Mouse (Mus musculus) MEL (cell line): Measurements from ENCODE around the gene Pde7b. TPM values are rescaled to one million over a fixed set of nuclear protein-coding genes. Genes with fewer than 3 reads are reported as not detected.

Experiments used
- DNase-seq: peaks from one replicate; pipeline ENCODE4 v3.0.0; 2011; ENCODE audit warnings: low read depth, low spot score
- H3K27ac ChIP-seq: 2 replicates; pipeline ENCODE4 v1.5.1; 2012; ENCODE audit warnings: low read depth, mild to moderate bottlenecking, control low read depth, low read length, moderate library complexity; ENCODE audit not compliant: control insufficient read depth
- H3K27me3 ChIP-seq, 2 experiments: fragments of 150-350 bp in 1 of 2; sonication (generic) in 1 of 2; 2 replicates each; pipeline ENCODE4 v1.6.1; 2012; ENCODE audit warnings: low read length in 2 of 2, mild to moderate bottlenecking in 2 of 2, improper control_type of control experiment in 1 of 2, moderate library complexity in 1 of 2; ENCODE audit not compliant: insufficient read depth in 2 of 2, control insufficient read depth in 1 of 2
- H3K36me3 ChIP-seq, 2 experiments: 2 replicates each; pipeline ENCODE4 v1.6.1; 2012 to 2014; ENCODE audit warnings: low read length in 2 of 2, improper control_type of control experiment in 1 of 2, inconsistent platforms in 1 of 2, mild to moderate bottlenecking in 1 of 2; ENCODE audit not compliant: insufficient read depth in 2 of 2, control insufficient read depth in 1 of 2
- H3K4me1 ChIP-seq, 2 experiments: fragments of 150-350 bp in 1 of 2; sonication (generic) in 1 of 2; 2 replicates each; pipeline ENCODE4 v1.6.1; 2012; ENCODE audit warnings: low read length in 2 of 2, improper control_type of control experiment in 1 of 2, mild to moderate bottlenecking in 1 of 2; ENCODE audit not compliant: insufficient read depth in 2 of 2, control insufficient read depth in 1 of 2
- H3K4me3 ChIP-seq, 2 experiments: fragments of 150-350 bp in 1 of 2; sonication (generic) in 1 of 2; 2 replicates each; pipeline ENCODE4 v1.5.1; 2012; ENCODE audit warnings: low read depth in 2 of 2, low read length in 2 of 2, mild to moderate bottlenecking in 2 of 2, moderate library complexity in 2 of 2, control low read depth in 1 of 2, improper control_type of control experiment in 1 of 2; ENCODE audit not compliant: control insufficient read depth in 1 of 2, insufficient read depth in 1 of 2
- H3K79me2 ChIP-seq: 2 replicates; pipeline ENCODE4 v1.6.1; 2012; ENCODE audit warnings: mild to moderate bottlenecking, low read length, moderate library complexity; ENCODE audit not compliant: control insufficient read depth, poor library complexity, insufficient read depth
- H3K9ac ChIP-seq: 2 replicates; pipeline ENCODE4 v1.6.1; 2012; ENCODE audit warnings: low read depth, mild to moderate bottlenecking, control low read depth, low read length, moderate library complexity; ENCODE audit not compliant: control insufficient read depth, poor library complexity, severe bottlenecking
- H3K9me3 ChIP-seq: fragments of 150-350 bp; sonication (generic); replicated peaks from 2 replicates; pipeline ENCODE4 v1.6.1; 2012; ENCODE audit warnings: mild to moderate bottlenecking, low read length, improper control_type of control experiment, moderate library complexity; ENCODE audit not compliant: insufficient read depth
- BHLHE40 ChIP-seq: IDR thresholded peaks from 2 replicates; pipeline ENCODE4 v1.6.1; 2012; ENCODE audit warnings: low read depth, mild to moderate bottlenecking, inconsistent platforms, low read length, improper control_type of control experiment, borderline replicate concordance
- CHD1 ChIP-seq: IDR thresholded peaks from 2 replicates; pipeline ENCODE4 v1.6.1; 2012; ENCODE audit warnings: low read depth, mild to moderate bottlenecking, inconsistent platforms, low read length, improper control_type of control experiment
- CHD2 ChIP-seq: IDR thresholded peaks from 2 replicates; pipeline ENCODE4 v1.6.1; 2011; ENCODE audit warnings: low read length, improper control_type of control experiment
- CTCF ChIP-seq, 3 experiments: IDR thresholded peaks in 2 of 3; conservative IDR thresholded peaks in 1 of 3; 2 replicates each; pipeline ENCODE4 v1.5.1; 2011 to 2012; ENCODE audit warnings: low read length in 3 of 3, low read depth in 2 of 3, mild to moderate bottlenecking in 2 of 3, improper control_type of control experiment in 1 of 3, inconsistent platforms in 1 of 3, mixed read lengths in 1 of 3, moderate library complexity in 1 of 3; ENCODE audit not compliant: control insufficient read depth in 1 of 3, insufficient read depth in 1 of 3, poor library complexity in 1 of 3, severe bottlenecking in 1 of 3
- EP300 ChIP-seq, 2 experiments: IDR thresholded peaks; 2 replicates each; pipeline ENCODE4 v1.6.1; 2011; ENCODE audit warnings: improper control_type of control experiment in 2 of 2, low read length in 2 of 2, low read depth in 1 of 2, mild to moderate bottlenecking in 1 of 2
- GABPA ChIP-seq: IDR thresholded peaks from 2 replicates; pipeline ENCODE4 v1.6.1; 2012; ENCODE audit warnings: low read depth, mild to moderate bottlenecking, inconsistent platforms, low read length, improper control_type of control experiment, moderate library complexity
- HCFC1 ChIP-seq: IDR thresholded peaks from 2 replicates; pipeline ENCODE4 v1.6.1; 2012; ENCODE audit warnings: low read depth, mild to moderate bottlenecking, inconsistent platforms, low read length, improper control_type of control experiment, moderate library complexity
- KAT2A ChIP-seq: conservative IDR thresholded peaks from 2 replicates; pipeline ENCODE4 v1.6.1; 2012; ENCODE audit warnings: low read depth, low read length, improper control_type of control experiment, inconsistent platforms
- MAX ChIP-seq: IDR thresholded peaks from 2 replicates; pipeline ENCODE4 v1.6.1; 2011; ENCODE audit warnings: low read length, improper control_type of control experiment
- MAZ ChIP-seq: IDR thresholded peaks from 2 replicates; pipeline ENCODE4 v1.6.1; 2012; ENCODE audit warnings: low read depth, mild to moderate bottlenecking, inconsistent platforms, low read length, improper control_type of control experiment
- MXI1 ChIP-seq: IDR thresholded peaks from 2 replicates; pipeline ENCODE4 v1.6.1; 2011; ENCODE audit warnings: mild to moderate bottlenecking, low read depth, low read length, improper control_type of control experiment
- MYB ChIP-seq: IDR thresholded peaks from 2 replicates; pipeline ENCODE4 v1.6.1; 2011; ENCODE audit warnings: mild to moderate bottlenecking, low read depth, low read length, improper control_type of control experiment
- MYC ChIP-seq: IDR thresholded peaks from 2 replicates; pipeline ENCODE4 v1.6.1; 2011; ENCODE audit warnings: low read depth, mild to moderate bottlenecking, low read length, improper control_type of control experiment, moderate library complexity
- NELFE ChIP-seq: IDR thresholded peaks from 2 replicates; pipeline ENCODE4 v1.6.1; 2011; ENCODE audit warnings: low read depth, low read length, improper control_type of control experiment
- NRF1 ChIP-seq: IDR thresholded peaks from 2 replicates; pipeline ENCODE4 v1.6.1; 2014; ENCODE audit warnings: low read depth, mild to moderate bottlenecking, inconsistent platforms, low read length, improper control_type of control experiment, moderate library complexity; ENCODE audit not compliant: poor library complexity, insufficient read depth, severe bottlenecking
- POLR2A ChIP-seq, 2 experiments: IDR thresholded peaks; 2 replicates each; pipeline ENCODE4 v1.6.1; 2011 to 2012; ENCODE audit warnings: low read length in 2 of 2, mild to moderate bottlenecking in 2 of 2, control low read depth in 1 of 2, improper control_type of control experiment in 1 of 2, low read depth in 1 of 2, moderate library complexity in 1 of 2; ENCODE audit not compliant: control insufficient read depth in 1 of 2, insufficient read depth in 1 of 2, poor library complexity in 1 of 2
- POLR2AphosphoS2 ChIP-seq: IDR thresholded peaks from 2 replicates; pipeline ENCODE4 v1.6.1; 2011; ENCODE audit warnings: low read length, improper control_type of control experiment
- POLR2AphosphoS5 ChIP-seq: IDR thresholded peaks from 2 replicates; pipeline ENCODE4 v1.6.1; 2012; ENCODE audit warnings: low read depth, borderline replicate concordance, mild to moderate bottlenecking, inconsistent platforms, low read length, moderate library complexity, mixed read lengths
- RAD21 ChIP-seq: IDR thresholded peaks from 2 replicates; pipeline ENCODE4 v1.6.1; 2011; ENCODE audit warnings: mild to moderate bottlenecking, low read depth, low read length, improper control_type of control experiment
- RCOR1 ChIP-seq: IDR thresholded peaks from 2 replicates; pipeline ENCODE4 v1.6.1; 2012; ENCODE audit warnings: low read depth, mild to moderate bottlenecking, inconsistent platforms, low read length, improper control_type of control experiment
- SMC3 ChIP-seq: IDR thresholded peaks from 2 replicates; pipeline ENCODE4 v1.6.1; 2011; ENCODE audit warnings: low read depth, low read length, improper control_type of control experiment
- TBP ChIP-seq: IDR thresholded peaks from 2 replicates; pipeline ENCODE4 v1.8.0; 2011; ENCODE audit warnings: low read depth, low read length, improper control_type of control experiment
- TCF12 ChIP-seq: IDR thresholded peaks from 2 replicates; pipeline ENCODE4 v1.6.1; 2014; ENCODE audit warnings: low read depth, mild to moderate bottlenecking, inconsistent platforms, low read length, improper control_type of control experiment, moderate library complexity
- UBTF ChIP-seq: IDR thresholded peaks from 2 replicates; pipeline ENCODE4 v1.6.1; 2012; ENCODE audit warnings: low read depth, mild to moderate bottlenecking, inconsistent platforms, low read length, improper control_type of control experiment, moderate library complexity, borderline replicate concordance; ENCODE audit not compliant: insufficient read depth
- ZC3H11A ChIP-seq: IDR thresholded peaks from 2 replicates; pipeline ENCODE4 v1.6.1; 2012; ENCODE audit warnings: low read depth, mild to moderate bottlenecking, inconsistent platforms, low read length, improper control_type of control experiment
- ZKSCAN1 ChIP-seq: IDR thresholded peaks from 2 replicates; pipeline ENCODE4 v1.6.1; 2012; ENCODE audit warnings: low read depth, mild to moderate bottlenecking, inconsistent platforms, low read length, improper control_type of control experiment, moderate library complexity
- ZNF384 ChIP-seq: IDR thresholded peaks from 2 replicates; pipeline ENCODE4 v1.6.1; 2012; ENCODE audit warnings: low read depth, mild to moderate bottlenecking, inconsistent platforms, low read length, improper control_type of control experiment
- polyA plus RNA-seq, 2 experiments: library from polyadenylated mRNA; stranded (reverse) in 1 of 2; unstranded in 1 of 2; fragments of >175 nt in 1 of 2; fragments of >200 nt in 1 of 2; gene quantifications; 2 replicates each; pipeline versions ENCODE4 v1.2.1 to v1.2.4; 2012; ENCODE audit warnings: low replicate concordance in 2 of 2, low read depth in 1 of 2; ENCODE audit not compliant: insufficient read length in 2 of 2, insufficient read depth in 1 of 2, missing spikeins in 1 of 2
- total RNA-seq: library from RNA; depleted of rRNA; stranded (reverse); fragments of 300-350 nt; gene quantifications from 2 replicates; pipeline ENCODE4 v1.2.3, GENCODE M21; 2012

The Pde7b gene
- total and polyA plus RNA-seq, 3 experiments: 0.04 TPM; not detected in 2

- H3K4me3 ChIP-seq: no peak overlapping the region
- H3K4me1 ChIP-seq: no peaks in the 10 kb centered on the region; a peak in 1 of 4 replicates
- no peaks in the 10 kb centered on the region for H3K9me3 ChIP-seq
- no peak for TF ChIP-seq POLR2A (IDR thresholded peaks at IDR 0.05; ENCODE audit: control insufficient read depth in 1 of 2, insufficient read depth in 1 of 2, low read depth in 1 of 2, low read length in 2 of 2, poor library complexity in 1 of 2)
- TF ChIP-seq TCF12: no peak
- TF ChIP-seq BHLHE40: no peak
- no peak for TF ChIP-seq NRF1
- no peak for TF ChIP-seq EP300 (IDR thresholded peaks at IDR 0.05; ENCODE audit: low read depth in 1 of 2, low read length in 2 of 2)
- no peak for TF ChIP-seq MYC
- no peak for TF ChIP-seq NELFE
- TF ChIP-seq POLR2AphosphoS2: no peak
- no peak for TF ChIP-seq CHD2
- TF ChIP-seq POLR2AphosphoS5: no peak
- TF ChIP-seq TBP: no peak
- no peak for TF ChIP-seq ZC3H11A
- no peak for TF ChIP-seq ZKSCAN1
- no peak for TF ChIP-seq GABPA
- no peak for TF ChIP-seq CTCF (IDR thresholded peaks at IDR 0.05 in 2 of 3, conservative IDR thresholded peaks at IDR 0.05 in 1 of 3; ENCODE audit: control insufficient read depth in 1 of 3, insufficient read depth in 1 of 3, low read depth in 2 of 3, low read length in 3 of 3, poor library complexity in 1 of 3, severe bottlenecking in 1 of 3)
- TF ChIP-seq, all 39 proteins: peak for 0
- Histone ChIP-seq H3K27ac (no peak overlapping the region), H3K36me3 (peaks cover 0 to 4% of the 10 kb centered on the region in 2 experiments; a peak in 2 of 4 replicates), H3K27me3 (no peaks in the 10 kb centered on the region), H3K9ac (no peak overlapping the region), H3K79me2 (no peaks in the 10 kb centered on the region)
- no peak for DNase-seq
Observed at GRCm38 (mm10) chr10:20402941-20403340, 321.9 kb downstream of the Pde7b start.

GRCm38 (mm10) chr10:20400406-20400805 lies 324.5 kb downstream of the Pde7b start:
- Histone ChIP-seq H3K9me3 (no peaks in the 10 kb centered on the region), H3K9ac (no peak overlapping the region), H3K36me3 (peaks cover 0 to 4% of the 10 kb centered on the region in 2 experiments; a peak in 2 of 4 replicates), H3K4me1 (no peaks in the 10 kb centered on the region; a peak in 1 of 4 replicates), H3K79me2 (no peaks in the 10 kb centered on the region), H3K4me3 (no peak overlapping the region), H3K27ac (no peak overlapping the region), H3K27me3 (no peaks in the 10 kb centered on the region)
- DNase-seq: no peak
- TF ChIP-seq HCFC1 (no peak), MYB (no peak), TCF12 (no peak), MAX (no peak), MYC (no peak), MXI1 (no peak), RCOR1 (no peak), ZC3H11A (no peak), KAT2A (no peak), ZKSCAN1 (no peak), SMC3 (no peak), UBTF (no peak), EP300 (IDR thresholded peaks at IDR 0.05; ENCODE audit: low read depth in 1 of 2, low read length in 2 of 2) (no peak), MAZ (no peak), CTCF (IDR thresholded peaks at IDR 0.05 in 2 of 3, conservative IDR thresholded peaks at IDR 0.05 in 1 of 3; ENCODE audit: control insufficient read depth in 1 of 3, insufficient read depth in 1 of 3, low read depth in 2 of 3, low read length in 3 of 3, poor library complexity in 1 of 3, severe bottlenecking in 1 of 3) (no peak), RAD21 (no peak), ZNF384 (no peak), CHD1 (no peak), POLR2A (IDR thresholded peaks at IDR 0.05; ENCODE audit: control insufficient read depth in 1 of 2, insufficient read depth in 1 of 2, low read depth in 1 of 2, low read length in 2 of 2, poor library complexity in 1 of 2) (no peak)
